Mouse (Mus musculus) small intestine, adult 2 months (tissue): ENCODE measurements around the gene Dnm1l.

Experiments used
- CTCF ChIP-seq: fragments of 200-500 bp; IDR thresholded peaks from 2 replicates; pipeline ENCODE4 v1.5.1; 2012; ENCODE audit warnings: low read depth, mild to moderate bottlenecking, control low read depth, inconsistent platforms, low read length, moderate library complexity, mixed read lengths; ENCODE audit not compliant: insufficient replicate concordance, insufficient read length; ENCODE audit errors: extremely low read depth
- POLR2A ChIP-seq: fragments of 200-500 bp; IDR thresholded peaks from 2 replicates; pipeline ENCODE4 v1.6.1; 2012; ENCODE audit warnings: low read depth, mild to moderate bottlenecking, control low read depth, inconsistent platforms, low read length, moderate library complexity

- no peak for TF ChIP-seq POLR2A
- TF ChIP-seq CTCF = no peak
These were observed 47.4 kb downstream of the Dnm1l start for GRCm38 (mm10) chr16:16311319-16311718.
